Mouse (Mus musculus) forebrain, embryonic 13.5 days (tissue): ENCODE results near the gene Foxo6. TPM values are rescaled to one million over a fixed set of nuclear protein-coding genes. Genes with fewer than 3 reads are reported as not detected.

Source experiments
- ATAC-seq: fragments of 200-750 bp; cut with Nextera tagmentation; 2 replicates; pipeline ENCODE4 v1.8.0; 2017
- H3K27ac ChIP-seq: fragments of 300-500 bp; sonication (generic); 2 replicates; pipeline ENCODE4 v1.5.1; 2015; ENCODE audit warnings: inconsistent platforms, mild to moderate bottlenecking, moderate library complexity
- H3K27me3 ChIP-seq: fragments of 300-500 bp; sonication (generic); 2 replicates; pipeline ENCODE4 v1.6.1; 2015; ENCODE audit warnings: mild to moderate bottlenecking, inconsistent platforms
- H3K36me3 ChIP-seq: fragments of 300-500 bp; sonication (generic); 2 replicates; pipeline ENCODE4 v1.6.1; 2015; ENCODE audit warnings: mild to moderate bottlenecking, inconsistent platforms; ENCODE audit not compliant: poor library complexity, severe bottlenecking
- H3K4me1 ChIP-seq: fragments of 300-500 bp; sonication (generic); 2 replicates; pipeline ENCODE4 v1.6.1; 2015; ENCODE audit warnings: inconsistent platforms
- H3K4me2 ChIP-seq: fragments of 300-500 bp; sonication (generic); 2 replicates; pipeline ENCODE4 v1.6.1; 2015; ENCODE audit warnings: inconsistent platforms, mild to moderate bottlenecking, moderate library complexity
- H3K4me3 ChIP-seq: fragments of 300-500 bp; sonication (generic); 2 replicates; pipeline ENCODE4 v1.5.1; 2015; ENCODE audit warnings: mild to moderate bottlenecking, inconsistent platforms
- H3K9ac ChIP-seq: fragments of 300-500 bp; sonication (generic); 2 replicates; pipeline ENCODE4 v1.6.1; 2015; ENCODE audit warnings: mild to moderate bottlenecking, inconsistent platforms
- H3K9me3 ChIP-seq: fragments of 300-500 bp; sonication (generic); replicated peaks from 2 replicates; pipeline ENCODE4 v1.6.1; 2016; ENCODE audit warnings: inconsistent platforms
- WGBS: fragments of 180-500 bp; shearing (Covaris S2); methylation state at CpG from one replicate; pipeline ENCODE4 v1.1.7; 2015; 5-methylcytosine and 5-hydroxymethylcytosine counted together
- polyA plus RNA-seq: library from polyadenylated mRNA; unstranded; fragments of >200 nt; fragmentation: Nextera tagmentation; extraction: Ambion mirVana; gene quantifications from 2 replicates; pipeline ENCODE4 v1.2.1, GENCODE M21; 2015

Foxo6 gene
- polyA plus RNA-seq, 1 experiment from 2014 or later: 3.8 TPM

DNA sequence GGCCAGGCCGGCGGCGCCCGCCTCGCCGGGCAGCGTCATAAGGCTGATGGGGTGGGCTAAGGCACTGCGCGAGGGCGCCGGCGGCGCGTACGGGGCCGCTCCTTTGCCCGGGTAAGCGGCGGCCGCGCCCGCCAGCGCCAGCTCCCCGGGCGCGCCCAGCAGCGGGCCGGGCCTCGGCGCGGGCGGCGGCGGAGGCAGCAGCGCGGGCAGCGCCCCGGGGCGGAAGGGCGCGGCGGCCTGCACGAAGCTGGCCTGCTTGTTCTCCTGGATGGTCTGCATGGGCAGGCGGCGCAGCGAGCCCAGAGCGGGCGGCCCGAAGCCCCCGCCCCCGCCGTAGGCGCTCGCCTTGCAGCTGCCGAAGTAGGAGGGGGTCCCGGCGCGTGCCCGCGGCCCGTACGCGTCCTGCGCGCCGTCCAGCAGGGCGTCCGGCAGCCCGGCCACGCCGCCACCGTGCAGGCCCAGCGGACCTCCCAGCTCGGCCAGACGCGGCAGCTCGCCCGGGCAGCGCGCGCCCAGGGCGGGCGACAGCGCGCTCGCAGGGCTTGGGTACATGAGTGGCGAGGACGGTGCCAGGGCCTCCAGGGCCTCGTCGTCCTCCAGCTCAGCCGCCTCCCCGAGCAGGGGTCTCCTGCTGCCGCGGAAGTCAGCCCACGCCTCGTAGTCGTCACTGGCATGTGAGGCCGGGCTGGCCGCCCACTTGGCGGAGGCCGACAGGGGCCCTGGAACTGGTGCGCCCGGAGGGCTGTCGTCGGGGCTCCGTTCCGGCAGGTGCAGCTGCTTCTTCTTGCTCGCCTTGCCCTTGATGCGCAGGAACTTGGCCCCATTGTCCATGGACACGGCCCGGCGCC, 18.7 kb downstream of the Foxo6 start:
- H3K9me3 ChIP-seq: no peaks in the 10 kb centered on the region
- H3K27ac ChIP-seq: peak overlapping the region; percentile 80
- peaks cover 16% of the 10 kb centered on the region for H3K36me3 ChIP-seq
- 1% methylated on average over 69 of the region's 112 CpGs for WGBS
- H3K9ac ChIP-seq: peak overlapping the region; percentile 62
- peak overlapping the region; percentile 32 for H3K4me3 ChIP-seq
- peaks cover 90% of the 10 kb centered on the region for H3K4me1 ChIP-seq
- peak overlapping the region; percentile 61 for H3K4me2 ChIP-seq
- ATAC-seq: peak; percentile 11; the same call in 1 of the 2 replicates
- peaks cover 64% of the 10 kb centered on the region for H3K27me3 ChIP-seq

GRCm38 (mm10) chr4:120267683-120268082, 19.5 kb downstream of the Foxo6 start:
- WGBS: 8% methylated on average over 25 of the region's 25 CpGs
- ATAC-seq: no peak
- peaks cover 64% of the 10 kb centered on the region for H3K27me3 ChIP-seq
- H3K9ac ChIP-seq: peak overlapping the region; percentile 62
- peak overlapping the region; percentile 80; the same call in 1 of the 2 replicates for H3K27ac ChIP-seq
- no peaks in the 10 kb centered on the region for H3K9me3 ChIP-seq
- peak overlapping the region; percentile 32 for H3K4me3 ChIP-seq
- peak overlapping the region; percentile 61 for H3K4me2 ChIP-seq
- H3K4me1 ChIP-seq: peaks cover 90% of the 10 kb centered on the region
- H3K36me3 ChIP-seq: peaks cover 16% of the 10 kb centered on the region

DNA sequence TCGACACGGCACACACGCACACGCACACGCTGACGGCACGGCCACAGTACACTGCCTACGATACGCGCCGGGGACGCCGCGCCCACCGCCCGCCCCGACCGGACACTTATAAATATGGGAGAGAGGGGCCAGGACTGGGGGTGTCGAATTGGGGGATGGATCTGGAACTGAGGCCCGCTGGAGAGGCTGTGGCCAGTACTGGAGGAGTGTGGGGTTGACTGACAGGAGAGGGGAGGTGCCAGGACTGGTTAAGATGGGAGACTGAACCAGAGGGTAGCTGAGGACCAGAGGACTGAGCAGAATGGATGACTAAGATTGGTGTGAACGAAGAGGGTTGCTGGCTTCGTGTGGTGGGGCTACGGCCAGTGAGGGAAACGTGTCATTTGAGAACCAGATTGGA, 20.0 kb downstream of the Foxo6 start:
- H3K9ac ChIP-seq: peak overlapping the region; percentile 62; the same call in 1 of the 2 replicates
- no peaks in the 10 kb centered on the region for H3K9me3 ChIP-seq
- no peak for ATAC-seq
- H3K27me3 ChIP-seq: peaks cover 64% of the 10 kb centered on the region
- H3K36me3 ChIP-seq: peaks cover 16% of the 10 kb centered on the region
- 28% methylated on average over 24 of the region's 24 CpGs for WGBS
- peaks cover 90% of the 10 kb centered on the region for H3K4me1 ChIP-seq
- 0 out of 2 replicates have a peak overlapping the region, but pooled peaks have one; percentile 80 for H3K27ac ChIP-seq
- H3K4me3 ChIP-seq: peak overlapping the region; percentile 32; the same call in 1 of the 2 replicates
- H3K4me2 ChIP-seq: peak overlapping the region; percentile 61

DNA sequence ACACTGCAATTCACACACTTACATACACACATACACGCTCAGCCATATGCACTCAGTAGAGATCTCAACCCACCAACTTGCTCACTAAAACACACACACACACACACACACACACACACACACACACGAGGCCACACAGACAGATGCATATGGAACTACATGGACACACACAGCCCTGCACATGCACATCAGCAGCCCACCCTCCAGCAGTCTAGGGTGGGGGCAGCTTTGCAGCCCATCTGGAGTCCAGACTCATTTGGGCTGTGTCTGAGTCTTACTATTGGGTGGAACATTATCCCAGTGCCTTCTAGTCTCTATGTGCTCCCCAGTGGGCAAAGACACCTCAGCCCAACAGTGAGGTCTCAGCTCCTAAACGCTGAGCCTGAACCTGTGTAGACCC, 23.0 kb downstream of the Foxo6 start:
- H3K4me3 ChIP-seq: no peak overlapping the region
- H3K4me2 ChIP-seq: no peak overlapping the region
- peak; percentile 0; the same call in 1 of the 2 replicates for ATAC-seq
- no peak overlapping the region for H3K9ac ChIP-seq
- peaks cover 41% of the 10 kb centered on the region for H3K27me3 ChIP-seq
- 61% methylated on average over 3 of the region's 3 CpGs for WGBS
- H3K9me3 ChIP-seq: no peaks in the 10 kb centered on the region
- H3K27ac ChIP-seq: peak overlapping the region; percentile 93
- peaks cover 90% of the 10 kb centered on the region for H3K4me1 ChIP-seq
- H3K36me3 ChIP-seq: peaks cover 16% of the 10 kb centered on the region

DNA sequence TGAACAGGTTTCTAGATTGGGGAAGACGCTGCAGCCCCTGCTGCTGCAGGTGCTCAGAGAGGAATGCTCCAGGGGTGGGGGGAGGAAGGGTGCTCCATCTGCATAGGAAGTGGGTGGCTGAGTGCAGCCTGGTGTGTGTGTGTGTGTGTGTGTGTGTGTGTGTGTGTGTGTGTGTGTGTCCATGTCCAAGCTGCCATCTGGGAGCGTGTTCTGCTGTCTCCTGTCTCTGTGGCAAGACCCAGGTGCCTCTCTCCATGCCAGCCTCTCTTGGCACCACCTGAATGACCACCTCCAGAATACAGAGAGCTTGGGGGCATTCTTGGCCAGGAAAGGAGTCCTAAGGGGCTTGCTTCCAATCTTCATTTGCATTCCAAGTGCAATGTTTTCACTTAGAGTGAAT, 24.4 kb downstream of the Foxo6 start:
- Histone ChIP-seq H3K27me3 (peaks cover 28% of the 10 kb centered on the region), H3K9ac (peak overlapping the region; percentile 50), H3K4me3 (no peak overlapping the region), H3K4me2 (peak overlapping the region; percentile 20), H3K36me3 (peaks cover 13% of the 10 kb centered on the region), H3K4me1 (peaks cover 90% of the 10 kb centered on the region), H3K27ac (peak overlapping the region; percentile 93), H3K9me3 (no peaks in the 10 kb centered on the region)
- 22% methylated on average over 2 of the region's 2 CpGs for WGBS
- ATAC-seq: peak; percentile 11; the same call in 1 of the 2 replicates

GRCm38 (mm10) chr4:120262206-120262605, 24.9 kb downstream of the Foxo6 start:
- Histone ChIP-seq H3K27me3 (peaks cover 23% of the 10 kb centered on the region), H3K9me3 (no peaks in the 10 kb centered on the region), H3K4me1 (peaks cover 89% of the 10 kb centered on the region), H3K27ac (peak overlapping the region; percentile 93), H3K4me3 (no peak overlapping the region), H3K36me3 (peaks cover 7% of the 10 kb centered on the region; the same call in 1 of the 2 replicates), H3K4me2 (peak overlapping the region; percentile 20), H3K9ac (peak overlapping the region; percentile 50; the same call in 1 of the 2 replicates)
- ATAC-seq: peak; percentile 12; the same call in 1 of the 2 replicates
- 9% methylated on average over 10 of the region's 10 CpGs for WGBS

GRCm38 (mm10) chr4:120259356-120260181, 27.6 kb downstream of the Foxo6 start:
- WGBS: 10% methylated on average over 21 of the region's 21 CpGs
- H3K4me2 ChIP-seq: peak overlapping the region; percentile 36
- peak overlapping the region; percentile 93 for H3K27ac ChIP-seq
- no peak overlapping the region for H3K4me3 ChIP-seq
- H3K4me1 ChIP-seq: peaks cover 98% of the 10 kb centered on the region
- ATAC-seq: peak; percentile 66
- H3K36me3 ChIP-seq: no peaks in the 10 kb centered on the region
- 0 out of 2 replicates have a peak overlapping the region, but pooled peaks have one; percentile 8 for H3K9ac ChIP-seq
- H3K27me3 ChIP-seq: no peaks in the 10 kb centered on the region
- no peaks in the 10 kb centered on the region for H3K9me3 ChIP-seq

GRCm38 (mm10) chr4:120248800-120249261, 38.3 kb downstream of the Foxo6 start:
- under 1% methylated on average over 8 of the region's 8 CpGs for WGBS
- H3K27ac ChIP-seq: peak overlapping the region; percentile 96
- ATAC-seq: peak; percentile 67
- H3K4me1 ChIP-seq: peaks cover 93% of the 10 kb centered on the region
- peak overlapping the region; percentile 43 for H3K4me2 ChIP-seq
- H3K27me3 ChIP-seq: no peaks in the 10 kb centered on the region
- no peaks in the 10 kb centered on the region for H3K9me3 ChIP-seq
- H3K4me3 ChIP-seq: no peak overlapping the region
- H3K36me3 ChIP-seq: no peaks in the 10 kb centered on the region
- 0 out of 2 replicates have a peak overlapping the region, but pooled peaks have one; percentile 19 for H3K9ac ChIP-seq

DNA sequence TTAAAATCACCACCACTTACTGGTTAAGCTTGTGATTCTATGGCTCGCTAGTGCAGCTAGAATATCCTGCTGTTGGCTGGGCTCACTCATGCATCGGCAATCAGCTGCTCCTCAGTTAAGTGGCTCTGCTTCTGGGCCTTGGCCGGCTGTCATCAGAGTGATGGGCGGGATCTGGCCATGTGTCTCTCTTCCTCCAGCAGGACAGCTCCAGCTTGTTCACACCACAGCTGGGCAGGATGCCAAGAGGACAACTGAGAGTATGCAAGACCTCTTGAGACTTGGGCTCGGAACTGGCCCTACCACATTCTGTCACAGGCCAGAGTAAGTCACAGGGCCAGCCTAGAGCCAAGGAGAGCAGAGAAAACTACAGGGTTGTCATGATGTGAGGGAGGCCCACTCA, 39.7 kb downstream of the Foxo6 start:
- Histone ChIP-seq H3K36me3 (no peaks in the 10 kb centered on the region), H3K4me1 (peaks cover 93% of the 10 kb centered on the region), H3K9ac (no peak overlapping the region), H3K4me2 (no peak overlapping the region), H3K4me3 (no peak overlapping the region), H3K9me3 (no peaks in the 10 kb centered on the region), H3K27ac (peak overlapping the region; percentile 96), H3K27me3 (no peaks in the 10 kb centered on the region)
- no peak for ATAC-seq
- WGBS: 20% methylated on average over 5 of the region's 5 CpGs

DNA sequence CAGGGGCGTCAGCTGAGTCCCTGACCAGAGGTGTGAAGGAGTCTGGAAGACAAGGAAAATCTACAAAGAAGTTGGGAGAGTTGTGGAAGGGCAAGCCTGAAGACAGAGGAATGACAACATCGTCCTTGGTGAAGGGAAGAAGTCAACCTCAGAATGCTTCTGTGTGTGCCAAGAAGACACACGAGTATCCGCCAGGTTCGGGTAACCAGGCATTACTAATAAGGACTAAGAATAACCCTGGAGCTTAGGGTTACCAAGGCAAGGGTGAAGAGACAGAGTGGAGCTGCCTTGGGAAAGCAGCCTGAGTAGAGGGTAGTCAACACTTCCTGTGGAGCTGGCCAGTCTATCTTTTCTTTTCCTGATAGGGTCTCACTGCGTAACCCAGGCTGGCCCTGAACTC, 41.1 kb downstream of the Foxo6 start:
- Histone ChIP-seq H3K4me1 (peaks cover 93% of the 10 kb centered on the region), H3K4me2 (no peak overlapping the region), H3K36me3 (no peaks in the 10 kb centered on the region), H3K27me3 (no peaks in the 10 kb centered on the region), H3K27ac (no peak overlapping the region; the same call in 1 of the 2 replicates), H3K9ac (no peak overlapping the region), H3K4me3 (no peak overlapping the region), H3K9me3 (no peaks in the 10 kb centered on the region)
- no peak for ATAC-seq
- 86% methylated on average over 6 of the region's 6 CpGs for WGBS

DNA sequence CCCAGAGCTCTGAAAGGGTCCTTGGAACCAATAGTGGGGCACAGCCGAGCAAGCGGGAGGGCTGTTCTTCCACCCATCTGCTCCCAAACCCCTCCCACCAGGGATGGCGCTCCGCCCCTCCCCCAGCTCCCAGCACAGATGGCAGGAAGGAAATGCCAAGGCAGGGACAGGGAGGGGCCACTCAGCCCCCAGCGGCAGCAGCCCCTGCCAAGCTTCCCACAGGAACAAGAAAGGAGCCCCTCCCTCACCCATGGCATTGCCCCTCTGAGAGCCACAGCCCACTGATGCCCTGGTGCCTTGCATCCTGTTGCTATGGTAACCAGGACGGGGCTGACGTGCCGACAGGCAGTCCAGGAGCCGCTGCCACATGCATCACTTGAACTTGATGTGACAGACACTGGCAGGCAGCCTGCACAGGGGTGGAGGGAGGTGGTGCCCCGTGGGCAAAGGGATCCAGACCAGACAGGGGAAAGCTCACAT, 44.3 kb downstream of the Foxo6 start:
- peaks cover 79% of the 10 kb centered on the region for H3K4me1 ChIP-seq
- H3K9me3 ChIP-seq: no peaks in the 10 kb centered on the region
- H3K4me3 ChIP-seq: 0 out of 2 replicates have a peak overlapping the region, but pooled peaks have one; percentile 3
- whole genome bisulfite sequencing: 0% methylated on average over 10 of the region's 10 CpGs
- H3K9ac ChIP-seq: peak overlapping the region; percentile 43; the same call in 1 of the 2 replicates
- no peaks in the 10 kb centered on the region for H3K36me3 ChIP-seq
- H3K27ac ChIP-seq: peak overlapping the region; percentile 94
- H3K27me3 ChIP-seq: no peaks in the 10 kb centered on the region
- peak overlapping the region; percentile 42 for H3K4me2 ChIP-seq
- ATAC-seq: peak; percentile 92
